Mouse (Mus musculus) cerebellum, adult 2 months (tissue): ENCODE results near the gene AU040320.

Experiments used
- CTCF ChIP-seq: fragments of 200-500 bp; IDR thresholded peaks from 2 replicates; pipeline ENCODE4 v1.5.1; 2011; ENCODE audit warnings: low read depth, mild to moderate bottlenecking, control low read depth, low read length, moderate library complexity, borderline replicate concordance; ENCODE audit not compliant: insufficient read depth
- POLR2A ChIP-seq: fragments of 200-500 bp; IDR thresholded peaks from 2 replicates; pipeline ENCODE4 v1.6.1; 2011; ENCODE audit warnings: low read length, control low read depth, borderline replicate concordance; ENCODE audit not compliant: insufficient read depth

- TF ChIP-seq CTCF (no peak), POLR2A (no peak)
These were observed 17.3 kb upstream of the AU040320 start, which contains the start of gene Tfap2e for GRCm38 (mm10) chr4:126736001-126736414.
